Mouse (Mus musculus): ENCODE measurements around the gene Ctsa. TPM values are rescaled to one million over a fixed set of nuclear protein-coding genes. Genes with fewer than 3 reads are reported as not detected.
"Not testable (repeated sequence)": the region's sequence is repeated elsewhere in the genome, so short reads cannot be mapped to it uniquely, and the experiment has no call there.

The Ctsa gene
- polyA plus RNA-seq, 1 experiment from 2014 or later, result 65.4 TPM

GRCm38 (mm10) chr2:164866741-164867551 lies 34.3 kb downstream of the Ctsa start:
- 45% methylated on average over 16 of the region's 16 CpGs for WGBS (ENCODE audit: insufficient replicate concordance)
- Histone ChIP-seq H3K9ac (no peak overlapping the region), H3K36me3 (no peaks in the 10 kb centered on the region), H3K4me3 (replicated peaks) (no peak overlapping the region), H3K27ac (peak overlapping the region; percentile 55), H3K4me2 (no peak overlapping the region), H3K27me3 (no peaks in the 10 kb centered on the region), H3K4me1 (replicated peaks) (peaks cover 17% of the 10 kb centered on the region), H3K9me3 (replicated peaks) (peaks cover 3% of the 10 kb centered on the region; the same call in 1 of the 2 replicates)
- ATAC-seq (ENCODE audit: low read depth), result peak; percentile 27; the same call in 1 of the 2 replicates
- no peak for DNase-seq

DNA sequence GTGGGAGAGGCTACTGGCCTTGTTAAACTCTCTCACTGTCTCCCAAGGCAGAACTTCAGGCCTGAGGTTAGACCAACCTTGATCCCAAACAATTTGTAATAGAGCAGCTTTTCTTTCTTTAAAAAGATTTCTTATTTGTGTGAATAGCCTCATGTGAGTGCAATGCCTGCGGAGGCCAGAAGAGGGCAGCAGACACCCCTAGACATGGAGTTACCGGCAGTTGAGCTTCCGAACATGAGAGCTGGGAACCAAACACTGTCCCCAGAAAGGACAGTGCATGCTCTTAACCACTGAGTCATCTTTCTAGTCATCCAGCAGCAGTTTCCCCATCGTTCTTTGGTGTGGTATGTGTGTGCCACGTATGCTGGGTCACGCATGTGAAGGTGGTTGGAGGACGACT lies 34.9 kb downstream of the Ctsa start:
- Histone ChIP-seq H3K27ac (peak overlapping the region; percentile 55), H3K4me1 (replicated peaks) (peaks cover 16% of the 10 kb centered on the region), H3K27me3 (no peaks in the 10 kb centered on the region), H3K36me3 (no peaks in the 10 kb centered on the region), H3K9me3 (replicated peaks) (peaks cover 3% of the 10 kb centered on the region; the same call in 1 of the 2 replicates), H3K9ac (no peak overlapping the region), H3K4me3 (replicated peaks) (no peak overlapping the region), H3K4me2 (no peak overlapping the region)
- WGBS (ENCODE audit: insufficient replicate concordance), result 85% methylated on average over 7 of the region's 7 CpGs
- no peak for ATAC-seq (ENCODE audit: low read depth)
- no peak for DNase-seq

GRCm38 (mm10) chr2:164868491-164868890 lies 35.8 kb downstream of the Ctsa start:
- Histone ChIP-seq H3K9ac (no peak overlapping the region), H3K27me3 (no peaks in the 10 kb centered on the region), H3K36me3 (no peaks in the 10 kb centered on the region), H3K4me2 (no peak overlapping the region), H3K4me1 (replicated peaks) (peaks cover 16% of the 10 kb centered on the region), H3K27ac (no peak overlapping the region), H3K9me3 (replicated peaks) (peaks cover 3% of the 10 kb centered on the region; the same call in 1 of the 2 replicates), H3K4me3 (replicated peaks) (no peak overlapping the region)
- 33% methylated on average over 7 of the region's 7 CpGs for WGBS (ENCODE audit: insufficient replicate concordance)
- no peak for DNase-seq
- no peak for ATAC-seq (ENCODE audit: low read depth)

GRCm38 (mm10) chr2:164871602-164872303 lies 39.1 kb downstream of the Ctsa start:
- no peak for ATAC-seq (ENCODE audit: low read depth)

GRCm38 (mm10) chr2:164873621-164874020 lies 40.9 kb downstream of the Ctsa start:
- Histone ChIP-seq H3K27ac (no peak overlapping the region), H3K27me3 (no peaks in the 10 kb centered on the region), H3K4me1 (replicated peaks) (peaks cover 25% of the 10 kb centered on the region), H3K4me3 (replicated peaks) (no peak overlapping the region), H3K9ac (no peak overlapping the region), H3K4me2 (no peak overlapping the region), H3K36me3 (peaks cover 3% of the 10 kb centered on the region; the same call in 1 of the 2 replicates), H3K9me3 (replicated peaks) (no peaks in the 10 kb centered on the region)
- ATAC-seq (ENCODE audit: low read depth) (no peak), DNase-seq (no peak)
- 31% methylated on average over 3 of the region's 3 CpGs for WGBS (ENCODE audit: insufficient replicate concordance)

More at GRCm38 (mm10) chr2:164871602-164872303, 39.1 kb downstream of the Ctsa start:
- H3K9ac ChIP-seq, result no peak overlapping the region
- H3K4me3 ChIP-seq (replicated peaks), result no peak overlapping the region
- peaks cover 3% of the 10 kb centered on the region; the same call in 1 of the 2 replicates for H3K9me3 ChIP-seq (replicated peaks)
- H3K4me2 ChIP-seq, result no peak overlapping the region
- H3K4me1 ChIP-seq (replicated peaks), result peaks cover 17% of the 10 kb centered on the region
- no peak overlapping the region for H3K27ac ChIP-seq
- 45% methylated on average over 6 of the region's 6 CpGs for WGBS (ENCODE audit: insufficient replicate concordance)
- no peaks in the 10 kb centered on the region for H3K36me3 ChIP-seq
- H3K27me3 ChIP-seq, result no peaks in the 10 kb centered on the region
- DNase-seq, result no peak

- WGBS (ENCODE audit: insufficient replicate concordance), result 22% methylated on average over 1 of the region's 1 CpGs
- Histone ChIP-seq H3K4me3 (replicated peaks) (no peak overlapping the region), H3K9ac (no peak overlapping the region), H3K4me2 (no peak overlapping the region), H3K27ac (0 out of 2 replicates have a peak overlapping the region, but pooled peaks have one; percentile 13), H3K4me1 (replicated peaks) (peaks cover 26% of the 10 kb centered on the region), H3K27me3 (no peaks in the 10 kb centered on the region), H3K9me3 (replicated peaks) (no peaks in the 10 kb centered on the region), H3K36me3 (peaks cover 3% of the 10 kb centered on the region; the same call in 1 of the 2 replicates)
- no peak for DNase-seq
- ATAC-seq (ENCODE audit: low read depth), result no peak
Observed at GRCm38 (mm10) chr2:164874239-164874769, 41.6 kb downstream of the Ctsa start.

- not testable (repeated sequence) for ATAC-seq (ENCODE audit: low read depth); H3K4me2 ChIP-seq; DNase-seq; H3K9me3 ChIP-seq (replicated peaks); H3K27me3 ChIP-seq; H3K27ac ChIP-seq; H3K36me3 ChIP-seq; H3K4me3 ChIP-seq (replicated peaks); H3K9ac ChIP-seq
- 36% methylated on average over 2 of the region's 2 CpGs for WGBS (ENCODE audit: insufficient replicate concordance)
- H3K4me1 ChIP-seq (replicated peaks), result peaks cover 31% of the 10 kb centered on the region
Observed at GRCm38 (mm10) chr2:164875648-164876047, 43.0 kb downstream of the Ctsa start.

GRCm38 (mm10) chr2:164877376-164878215 lies 44.9 kb downstream of the Ctsa start:
- H3K27me3 ChIP-seq; H3K36me3 ChIP-seq; ATAC-seq (ENCODE audit: low read depth); H3K9me3 ChIP-seq (replicated peaks); DNase-seq: not testable (repeated sequence)
- H3K27ac ChIP-seq, result peak overlapping the region; percentile 97
- H3K4me3 ChIP-seq (replicated peaks), result peak overlapping the region; percentile 98
- peak overlapping the region; percentile 99 for H3K9ac ChIP-seq
- WGBS (ENCODE audit: insufficient replicate concordance), result 61% methylated on average over 11 of the region's 11 CpGs
- peaks cover 44% of the 10 kb centered on the region for H3K4me1 ChIP-seq (replicated peaks)
- H3K4me2 ChIP-seq, result peak overlapping the region; percentile 94

- DNase-seq, result peak; percentile 77
- Histone ChIP-seq H3K4me1 (replicated peaks) (peaks cover 46% of the 10 kb centered on the region), H3K27ac (peak overlapping the region; percentile 97), H3K9me3 (replicated peaks) (no peaks in the 10 kb centered on the region), H3K4me3 (replicated peaks) (peak overlapping the region; percentile 98), H3K27me3 (no peaks in the 10 kb centered on the region), H3K4me2 (peak overlapping the region; percentile 94), H3K36me3 (peaks cover 15% of the 10 kb centered on the region), H3K9ac (peak overlapping the region; percentile 99)
- WGBS (ENCODE audit: insufficient replicate concordance), result 1% methylated on average over 28 of the region's 28 CpGs
- peak; percentile 58 for ATAC-seq (ENCODE audit: low read depth)
Observed at GRCm38 (mm10) chr2:164878509-164879227, 46.0 kb downstream of the Ctsa start.

DNA sequence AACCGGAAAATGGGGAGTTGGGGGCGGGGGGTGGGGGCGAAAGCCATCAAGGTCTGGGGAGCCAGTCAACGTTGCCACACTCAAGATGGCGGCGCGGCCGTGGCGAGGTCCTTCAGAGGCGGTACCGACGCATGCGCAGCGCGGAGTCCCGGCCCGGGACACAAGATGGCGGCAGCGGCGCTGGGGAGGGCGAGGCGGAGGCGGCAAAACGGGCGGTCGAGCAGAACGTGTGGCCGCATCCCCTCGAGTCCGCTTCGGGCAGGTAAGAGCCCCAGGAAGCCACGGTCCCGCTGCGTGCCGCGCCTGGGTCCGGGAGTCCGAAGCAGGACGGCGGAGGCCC lies 46.5 kb downstream of the Ctsa start, which contains the start of gene Pcif1:
Gene Pcif1, plus strand, starts transcription at position 77 of the 340 bp plus-strand sequence.
- Histone ChIP-seq H3K36me3 (peaks cover 20% of the 10 kb centered on the region), H3K9ac (peak within 1 kb of the TSS; percentile 99), H3K4me2 (peak within 1 kb of the TSS; percentile 94), H3K27ac (peak within 1 kb of the TSS; percentile 97), H3K9me3 (replicated peaks) (no peaks in the 10 kb centered on the region), H3K27me3 (no peaks in the 10 kb centered on the region), H3K4me1 (replicated peaks) (peaks cover 43% of the 10 kb centered on the region), H3K4me3 (replicated peaks) (peak within 1 kb of the TSS; percentile 98)
- WGBS (ENCODE audit: insufficient replicate concordance), result under 1% methylated on average over 40 of the region's 40 CpGs
- ATAC-seq (ENCODE audit: low read depth), result peak; percentile 75
- peak; percentile 87 for DNase-seq
